Mouse (Mus musculus): ENCODE measurements around the gene Rcc1l. TPM values are rescaled to one million over a fixed set of nuclear protein-coding genes. Genes with fewer than 3 reads are reported as not detected.
A peak's percentile ranks its signal among the peaks of the same experiment; 100 is the strongest.

Gene Rcc1l
- polyA plus RNA-seq (2014; fragmentation: Nextera tagmentation; extraction: Ambion mirVana), result 31.2 and 35.5 TPM in 2 replicates

- no peaks in the 10 kb centered on the region for H3K9me3 ChIP-seq (ENCODE audit: low read depth, low read length)
- DNase-seq, result peak; percentile 95
- peak within 1 kb of the TSS; percentile 84 for H3K27ac ChIP-seq (ENCODE audit: low read depth)
- WGBS, result under 1% methylated on average over 72 of the region's 72 CpGs
- H3K4me3 ChIP-seq (ENCODE audit: low read depth, low read length), result peak within 1 kb of the TSS; percentile 97
- no peak for TF ChIP-seq CTCF (IDR thresholded peaks at IDR 0.05; ENCODE audit: low read depth)
- ATAC-seq (ENCODE audit: insufficient read depth), result peak; percentile 84
- H3K4me1 ChIP-seq (ENCODE audit: insufficient read depth), result peaks cover 6% of the 10 kb centered on the region
- peaks cover 17% of the 10 kb centered on the region; the same call in 1 of the 2 replicates for H3K36me3 ChIP-seq (ENCODE audit: insufficient read depth)
- no peaks in the 10 kb centered on the region for H3K27me3 ChIP-seq (ENCODE audit: insufficient read depth, low read length)
- peak within 1 kb of the TSS; percentile 75 for H3K4me2 ChIP-seq
- peak within 1 kb of the TSS; percentile 80 for H3K9ac ChIP-seq
Observed at GRCm38 (mm10) chr5:134176169-134176881, at the start of gene Rcc1l. Gene Rcc1l, minus strand, starts transcription at chr5:134176774.

GRCm38 (mm10) chr5:134225110-134225901 is 48.7 kb upstream of the Rcc1l start:
- 71% methylated on average over 30 of the region's 30 CpGs for WGBS
- Histone ChIP-seq H3K27me3 (ENCODE audit: insufficient read depth, low read length) (peaks cover 8% of the 10 kb centered on the region; the same call in 1 of the 2 replicates), H3K4me2 (no peak overlapping the region), H3K27ac (ENCODE audit: low read depth) (no peak overlapping the region), H3K4me1 (ENCODE audit: insufficient read depth) (peaks cover 3% of the 10 kb centered on the region; the same call in 1 of the 2 replicates), H3K9ac (no peak overlapping the region), H3K4me3 (ENCODE audit: low read depth, low read length) (no peak overlapping the region), H3K9me3 (ENCODE audit: low read depth, low read length) (no peaks in the 10 kb centered on the region), H3K36me3 (ENCODE audit: insufficient read depth) (no peaks in the 10 kb centered on the region)
- ATAC-seq (ENCODE audit: insufficient read depth) (no peak), DNase-seq (no peak)
- TF ChIP-seq CTCF (IDR thresholded peaks at IDR 0.05; ENCODE audit: low read depth), result no peak

- peak overlapping the region; percentile 47 for H3K9ac ChIP-seq
- TF ChIP-seq CTCF (IDR thresholded peaks at IDR 0.05; ENCODE audit: low read depth), result no peak
- peak overlapping the region; percentile 25 for H3K4me3 ChIP-seq (ENCODE audit: low read depth, low read length)
- H3K36me3 ChIP-seq (ENCODE audit: insufficient read depth), result peaks cover 2% of the 10 kb centered on the region; the same call in 1 of the 2 replicates
- no peak for DNase-seq
- no peaks in the 10 kb centered on the region for H3K9me3 ChIP-seq (ENCODE audit: low read depth, low read length)
- H3K4me1 ChIP-seq (ENCODE audit: insufficient read depth), result peaks cover 3% of the 10 kb centered on the region; the same call in 1 of the 2 replicates
- H3K27me3 ChIP-seq (ENCODE audit: insufficient read depth, low read length), result peaks cover 8% of the 10 kb centered on the region; the same call in 1 of the 2 replicates
- 2% methylated on average over 36 of the region's 36 CpGs for WGBS
- peak; percentile 26; the same call in 1 of the 2 replicates for ATAC-seq (ENCODE audit: insufficient read depth)
- peak overlapping the region; percentile 71 for H3K4me2 ChIP-seq
- H3K27ac ChIP-seq (ENCODE audit: low read depth), result no peak overlapping the region
Observed at GRCm38 (mm10) chr5:134221708-134222150, 45.2 kb upstream of the Rcc1l start.

GRCm38 (mm10) chr5:134221278-134221677 is 44.7 kb upstream of the Rcc1l start:
- Histone ChIP-seq H3K9ac (peak overlapping the region; percentile 47; the same call in 1 of the 2 replicates), H3K4me3 (ENCODE audit: low read depth, low read length) (peak overlapping the region; percentile 25; the same call in 1 of the 2 replicates)
- WGBS, result 29% methylated on average over 4 of the region's 4 CpGs

GRCm38 (mm10) chr5:134217900-134218299 is 41.3 kb upstream of the Rcc1l start:
- peaks cover 8% of the 10 kb centered on the region; the same call in 1 of the 2 replicates for H3K27me3 ChIP-seq (ENCODE audit: insufficient read depth, low read length)
- DNase-seq, result no peak
- peaks cover 5% of the 10 kb centered on the region for H3K36me3 ChIP-seq (ENCODE audit: insufficient read depth)
- no peak for ATAC-seq (ENCODE audit: insufficient read depth)
- H3K4me1 ChIP-seq (ENCODE audit: insufficient read depth), result peaks cover 3% of the 10 kb centered on the region; the same call in 1 of the 2 replicates
- no peak for TF ChIP-seq CTCF (IDR thresholded peaks at IDR 0.05; ENCODE audit: low read depth)
- 80% methylated on average over 7 of the region's 7 CpGs for WGBS
- H3K27ac ChIP-seq (ENCODE audit: low read depth), result no peak overlapping the region
- H3K9ac ChIP-seq, result no peak overlapping the region
- H3K4me2 ChIP-seq, result no peak overlapping the region
- H3K4me3 ChIP-seq (ENCODE audit: low read depth, low read length), result no peak overlapping the region
- no peaks in the 10 kb centered on the region for H3K9me3 ChIP-seq (ENCODE audit: low read depth, low read length)

More at GRCm38 (mm10) chr5:134221278-134221677, 44.7 kb upstream of the Rcc1l start:
- ATAC-seq (ENCODE audit: insufficient read depth) (no peak), DNase-seq (no peak)
- no peak for TF ChIP-seq CTCF (IDR thresholded peaks at IDR 0.05; ENCODE audit: low read depth)
- Histone ChIP-seq H3K36me3 (ENCODE audit: insufficient read depth) (peaks cover 5% of the 10 kb centered on the region), H3K4me2 (peak overlapping the region; percentile 71), H3K27ac (ENCODE audit: low read depth) (no peak overlapping the region), H3K4me1 (ENCODE audit: insufficient read depth) (peaks cover 3% of the 10 kb centered on the region; the same call in 1 of the 2 replicates), H3K9me3 (ENCODE audit: low read depth, low read length) (no peaks in the 10 kb centered on the region), H3K27me3 (ENCODE audit: insufficient read depth, low read length) (peaks cover 8% of the 10 kb centered on the region; the same call in 1 of the 2 replicates)

- H3K9me3 ChIP-seq (ENCODE audit: low read depth, low read length), result no peaks in the 10 kb centered on the region
- H3K4me1 ChIP-seq (ENCODE audit: insufficient read depth), result peaks cover 4% of the 10 kb centered on the region; the same call in 1 of the 2 replicates
- 37% methylated on average over 12 of the region's 12 CpGs for WGBS
- H3K36me3 ChIP-seq (ENCODE audit: insufficient read depth), result peaks cover 5% of the 10 kb centered on the region
- no peak overlapping the region for H3K27ac ChIP-seq (ENCODE audit: low read depth)
- H3K9ac ChIP-seq, result no peak overlapping the region
- no peak overlapping the region for H3K4me2 ChIP-seq
- ATAC-seq (ENCODE audit: insufficient read depth) (peak; percentile 64; the same call in 1 of the 2 replicates), DNase-seq (peak; percentile 79)
- no peaks in the 10 kb centered on the region for H3K27me3 ChIP-seq (ENCODE audit: insufficient read depth, low read length)
- H3K4me3 ChIP-seq (ENCODE audit: low read depth, low read length), result no peak overlapping the region
- TF ChIP-seq CTCF (IDR thresholded peaks at IDR 0.05; ENCODE audit: low read depth), result no peak
Observed at GRCm38 (mm10) chr5:134214021-134214806, 37.6 kb upstream of the Rcc1l start.
